In the genomic region with DNA sequence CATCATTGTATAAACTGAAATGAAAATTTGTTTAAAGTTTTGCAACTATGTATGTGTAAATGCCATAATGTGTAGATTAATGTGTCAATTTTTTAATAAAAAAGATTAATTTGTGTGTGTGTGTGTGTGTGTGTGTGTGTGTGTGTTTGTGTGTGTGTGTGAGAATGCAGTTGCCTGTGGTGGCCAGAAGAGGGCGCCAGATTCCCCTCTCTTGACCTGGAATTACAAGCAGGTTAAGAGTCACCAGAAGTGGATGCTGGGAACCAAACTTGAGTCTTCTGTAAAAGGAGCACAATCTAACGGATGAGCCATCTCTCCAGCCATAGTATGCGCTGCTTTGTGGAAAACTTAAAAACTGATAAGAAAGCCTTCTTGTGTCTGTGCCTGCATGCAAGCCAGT, we compare ENCODE assay signal across 26 mouse cellular contexts.
DNase-seq lines count a peak whose midpoint lies in the region; ATAC-seq and TF ChIP-seq lines count a peak whose summit lies in the region.
"Had no signal": no experiment of that assay in that cellular context is flagged by ENCODE, and none has a peak within 500 bp of the region (broad histone marks: within the 10 kb centered on the region; RNA-seq: fewer than 3 reads in every experiment).

No protein-coding gene starts in this region.

- H3K9me3 ChIP-seq in hindbrain, postnatal 0 days (ENCODE audit: low read length): no peaks in the 10 kb centered on the region
- H3K9me3 ChIP-seq in hindbrain, embryonic 14.5 days (ENCODE audit: control insufficient read depth, low read length): peaks cover 6% of the 10 kb centered on the region; the same call in 1 of the 2 replicates
- H3K9me3 ChIP-seq in lung, embryonic 15.5 days: no peaks in the 10 kb centered on the region
- H3K9me3 ChIP-seq: embryonic facial prominence, embryonic 10.5 days; forebrain, embryonic 12.5 days; neural tube, embryonic 13.5 days had no signal

- H3K27me3 ChIP-seq in hindbrain, postnatal 0 days (ENCODE audit: insufficient read depth, low read length): no peaks in the 10 kb centered on the region
- H3K27me3 ChIP-seq in hindbrain, embryonic 14.5 days (ENCODE audit: control insufficient read depth, insufficient read depth, low read length): no peaks in the 10 kb centered on the region
- no peaks in the 10 kb centered on the region for H3K27me3 ChIP-seq in lung, embryonic 15.5 days
- H3K27me3 ChIP-seq: forebrain, embryonic 12.5 days; neural tube, embryonic 13.5 days; Patski had no signal

- WGBS in hindbrain, postnatal 0 days: 77% methylated on average over 3 of the region's 3 CpGs
- WGBS in hindbrain, embryonic 14.5 days: 72% methylated on average over 3 of the region's 3 CpGs
- 63% methylated on average over 3 of the region's 3 CpGs for WGBS in lung, embryonic 15.5 days

- peak; percentile 38 for TF ChIP-seq CTCF in hindbrain, postnatal 0 days (IDR thresholded peaks at IDR 0.05; ENCODE audit: low read depth)
- peak; percentile 42; the same call in 1 of the 2 replicates for TF ChIP-seq CTCF in brain, embryonic 14.5 days (IDR thresholded peaks at IDR 0.05; ENCODE audit: borderline replicate concordance, extremely low read depth, insufficient read depth, insufficient read length)

- no peak for ATAC-seq in hindbrain, postnatal 0 days
- no peak for ATAC-seq in hindbrain, embryonic 14.5 days (ENCODE audit: low FRiP score)
- ATAC-seq in lung, embryonic 15.5 days (ENCODE audit: borderline replicate concordance, extremely low read depth, low FRiP score, low TSS enrichment): no peak
- ATAC-seq: hindbrain, embryonic 16.5 days; Patski had no signal

- no peak overlapping the region for H3K27ac ChIP-seq in hindbrain, postnatal 0 days
- H3K27ac ChIP-seq in hindbrain, embryonic 14.5 days: no peak overlapping the region
- peak overlapping the region; percentile 55; the same call in 1 of the 2 replicates for H3K27ac ChIP-seq in lung, embryonic 15.5 days
- H3K27ac ChIP-seq: embryonic facial prominence, embryonic 10.5 days; forebrain, embryonic 12.5 days; left cerebral cortex, adult 2 months; neural tube, embryonic 13.5 days had no signal

- H3K36me3 ChIP-seq in hindbrain, postnatal 0 days (ENCODE audit: insufficient read depth, low read length): no peaks in the 10 kb centered on the region
- H3K36me3 ChIP-seq in hindbrain, embryonic 14.5 days (replicated peaks; ENCODE audit: control insufficient read depth, insufficient read depth): no peaks in the 10 kb centered on the region
- no peaks in the 10 kb centered on the region for H3K36me3 ChIP-seq in lung, embryonic 15.5 days
- H3K36me3 ChIP-seq: embryonic facial prominence, embryonic 10.5 days; forebrain, embryonic 12.5 days; neural tube, embryonic 13.5 days had no signal

- no peak for TF ChIP-seq POLR2A in brain, embryonic 14.5 days (IDR thresholded peaks at IDR 0.05; ENCODE audit: borderline replicate concordance, extremely low read depth, insufficient read depth, insufficient read length, poor library complexity, severe bottlenecking)

- H3K4me1 ChIP-seq in hindbrain, postnatal 0 days (ENCODE audit: insufficient read depth, low read length): no peaks in the 10 kb centered on the region
- no peaks in the 10 kb centered on the region for H3K4me1 ChIP-seq in hindbrain, embryonic 14.5 days (replicated peaks; ENCODE audit: control insufficient read depth, insufficient read depth, low read length)
- H3K4me1 ChIP-seq in lung, embryonic 15.5 days: peaks cover 44% of the 10 kb centered on the region
- H3K4me1 ChIP-seq: embryonic facial prominence, embryonic 10.5 days; forebrain, embryonic 12.5 days; neural tube, embryonic 13.5 days had no signal

- no peak overlapping the region for H3K4me2 ChIP-seq in hindbrain, postnatal 0 days (ENCODE audit: low read depth, low read length)
- H3K4me2 ChIP-seq in hindbrain, embryonic 14.5 days (replicated peaks): no peak overlapping the region
- no peak overlapping the region for H3K4me2 ChIP-seq in lung, embryonic 15.5 days
- H3K4me2 ChIP-seq: forebrain, embryonic 12.5 days; midbrain, embryonic 11.5 days; neural tube, embryonic 13.5 days had no signal

- H3K9ac ChIP-seq in hindbrain, postnatal 0 days (replicated peaks; ENCODE audit: low read length): no peak overlapping the region
- no peak overlapping the region for H3K9ac ChIP-seq in hindbrain, embryonic 14.5 days
- no peak overlapping the region for H3K9ac ChIP-seq in lung, embryonic 15.5 days
- H3K9ac ChIP-seq: forebrain, embryonic 12.5 days; neural tube, embryonic 13.5 days had no signal

- H3K4me3 ChIP-seq in hindbrain, postnatal 0 days (ENCODE audit: low read length): no peak overlapping the region
- H3K4me3 ChIP-seq in hindbrain, embryonic 14.5 days (replicated peaks; ENCODE audit: low read length): no peak overlapping the region
- H3K4me3 ChIP-seq in lung, embryonic 15.5 days: no peak overlapping the region
- H3K4me3 ChIP-seq: embryonic facial prominence, embryonic 10.5 days; forebrain, embryonic 12.5 days; left cerebral cortex, adult 2 months; neural tube, embryonic 13.5 days had no signal

- no peak for DNase-seq in hindbrain, postnatal 0 days (ENCODE audit: low spot score)
- no peak for DNase-seq in hindbrain, embryonic 14.5 days (ENCODE audit: low spot score)
- DNase-seq in lung, postnatal 25 days (ENCODE audit: low spot score): no peak
- DNase-seq in ES-CJ7 (ENCODE audit: low read depth, low spot score): peak; percentile 22
- DNase-seq in brain, embryonic 14.5 days (ENCODE audit: low read depth): no peak
- DNase-seq in thymus, postnatal 14 days: no peak
- DNase-seq: adrenal gland, postnatal 36 days; B cell, adult 2 months; cerebellum, adult 8-10 months; gastrocnemius, postnatal 10 days; heart, adult 18-20 months; heart, postnatal 36 days; kidney, adult 8-10 months; kidney, postnatal 36 days; left cerebral cortex, postnatal 4 days; lung, postnatal 4 days; right cerebral cortex, adult 18-20 months; thymus, adult 2 months had no signal
